Mouse (Mus musculus) limb, embryonic 14.5 days (tissue): ENCODE data around the gene Capn8. TPM values are rescaled to one million over a fixed set of nuclear protein-coding genes. Genes with fewer than 3 reads are reported as not detected.

ENCODE experiments used
- ATAC-seq: fragments of 200-750 bp; cut with Nextera tagmentation; 2 replicates; pipeline ENCODE4 v1.8.0; 2017; ENCODE audit warnings: low read depth, moderate number of reproducible peaks, moderate TSS enrichment; ENCODE audit not compliant: low FRiP score
- DNase-seq: peaks from one replicate; pipeline ENCODE4 v3.0.0-alpha.2; 2015; ENCODE audit warnings: low spot score
- H3K27ac ChIP-seq: fragments of 300-500 bp; sonication (generic); replicated peaks from 2 replicates; pipeline ENCODE4 v1.5.1; 2014; ENCODE audit warnings: low read depth, mild to moderate bottlenecking, low read length, moderate library complexity, mixed read lengths
- H3K27me3 ChIP-seq: fragments of 300-500 bp; sonication (generic); 2 replicates; pipeline ENCODE4 v1.6.1; 2014; ENCODE audit warnings: low read length, mixed read lengths; ENCODE audit not compliant: control insufficient read depth, insufficient read depth
- H3K36me3 ChIP-seq: fragments of 300-500 bp; sonication (generic); 2 replicates; pipeline ENCODE4 v1.6.1; 2014; ENCODE audit warnings: mild to moderate bottlenecking, low read length, moderate library complexity, mixed read lengths; ENCODE audit not compliant: control insufficient read depth, insufficient read depth
- H3K4me1 ChIP-seq: fragments of 300-500 bp; sonication (generic); 2 replicates; pipeline ENCODE4 v1.6.1; 2014; ENCODE audit warnings: antibody characterized with exemption, low read length, mixed read lengths; ENCODE audit not compliant: control insufficient read depth, insufficient read depth
- H3K4me2 ChIP-seq: fragments of 300-500 bp; sonication (generic); replicated peaks from 2 replicates; pipeline ENCODE4 v1.6.1; 2014; ENCODE audit warnings: low read depth, mild to moderate bottlenecking, low read length, moderate library complexity; ENCODE audit not compliant: severe bottlenecking
- H3K4me3 ChIP-seq: fragments of 300-500 bp; sonication (generic); replicated peaks from 2 replicates; pipeline ENCODE4 v1.5.1; 2014; ENCODE audit warnings: low read length
- H3K9ac ChIP-seq: fragments of 300-500 bp; sonication (generic); 2 replicates; pipeline ENCODE4 v1.6.1; 2014; ENCODE audit warnings: mild to moderate bottlenecking, low read depth, low read length, moderate library complexity; ENCODE audit not compliant: severe bottlenecking
- H3K9me3 ChIP-seq: fragments of 300-500 bp; sonication (generic); 2 replicates; pipeline ENCODE4 v1.6.1; 2016; ENCODE audit warnings: low read length; ENCODE audit not compliant: control insufficient read depth
- POLR2A ChIP-seq: fragments of 200-500 bp; IDR thresholded peaks from 2 replicates; pipeline ENCODE4 v1.8.0; 2012; ENCODE audit warnings: inconsistent platforms, mild to moderate bottlenecking, moderate library complexity, borderline replicate concordance; ENCODE audit not compliant: insufficient read depth, insufficient read length; ENCODE audit errors: extremely low read depth
- WGBS: fragments of 180-500 bp; shearing (Covaris S2); extraction: QIAGEN DNeasy Blood & Tissue Kit; methylation state at CpG from one replicate; pipeline ENCODE4 v1.1.7; 2014; 5-methylcytosine and 5-hydroxymethylcytosine counted together
- polyA plus RNA-seq, 2 experiments: library from polyadenylated mRNA; depleted of rRNA in 1 of 2; stranded (reverse) in 1 of 2; unstranded in 1 of 2; fragments of >200 nt; fragmentation: Nextera tagmentation in 1 of 2; extraction: Ambion mirVana in 1 of 2; gene quantifications; 2 replicates each; pipeline versions ENCODE4 v1.2.1 to v1.2.3; 2012 to 2014

Gene Capn8
- polyA plus RNA-seq, 2 experiments = 0.08 TPM; not detected in 1

GRCm38 (mm10) chr1:182553649-182554375 is 11.0 kb upstream of the Capn8 start:
- Histone ChIP-seq H3K27me3 (no peaks in the 10 kb centered on the region), H3K4me1 (no peaks in the 10 kb centered on the region), H3K27ac (no peak overlapping the region), H3K9me3 (no peaks in the 10 kb centered on the region), H3K9ac (no peak overlapping the region), H3K4me2 (no peak overlapping the region), H3K4me3 (no peak overlapping the region), H3K36me3 (no peaks in the 10 kb centered on the region)
- 64% methylated on average over 12 of the region's 12 CpGs for WGBS
- no peak for TF ChIP-seq POLR2A
- DNase-seq = peak; percentile 45
- ATAC-seq = no peak; the same call in 1 of the 2 replicates

DNA sequence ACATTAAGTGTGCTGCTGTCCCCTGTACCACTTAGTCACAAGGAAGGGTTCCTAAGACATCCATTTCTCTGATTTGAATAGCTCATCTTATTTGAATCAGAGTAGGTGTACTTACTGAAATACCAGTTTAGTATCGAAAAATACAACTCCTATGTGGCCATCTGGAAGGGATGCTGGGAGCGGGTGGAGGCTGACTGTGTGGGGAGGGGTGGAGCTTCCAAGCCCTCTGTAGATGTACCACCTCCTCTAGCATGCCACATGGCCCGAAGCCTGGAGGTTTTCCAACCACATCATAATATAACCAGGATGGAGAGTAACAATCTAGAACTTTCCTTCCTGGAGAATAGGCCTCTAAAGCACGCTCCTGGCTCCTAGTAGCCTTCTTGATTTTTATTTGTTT is 6.5 kb upstream of the Capn8 start:
- H3K27me3 ChIP-seq = no peaks in the 10 kb centered on the region
- H3K36me3 ChIP-seq = no peaks in the 10 kb centered on the region
- H3K9me3 ChIP-seq = no peaks in the 10 kb centered on the region
- no peak for TF ChIP-seq POLR2A
- H3K9ac ChIP-seq = no peak overlapping the region
- no peak overlapping the region for H3K4me2 ChIP-seq
- DNase-seq (peak; percentile 33), ATAC-seq (no peak)
- WGBS = 59% methylated on average over 4 of the region's 4 CpGs
- no peak overlapping the region for H3K27ac ChIP-seq
- H3K4me1 ChIP-seq = 0 out of 2 replicates have a peak, but pooled peaks cover 3% of the 10 kb centered on the region
- H3K4me3 ChIP-seq = no peak overlapping the region

GRCm38 (mm10) chr1:182559530-182559929 is 5.3 kb upstream of the Capn8 start:
- Histone ChIP-seq H3K4me1 (0 out of 2 replicates have a peak, but pooled peaks cover 3% of the 10 kb centered on the region), H3K4me2 (no peak overlapping the region), H3K9me3 (no peaks in the 10 kb centered on the region), H3K4me3 (no peak overlapping the region), H3K9ac (no peak overlapping the region), H3K27me3 (no peaks in the 10 kb centered on the region), H3K27ac (no peak overlapping the region), H3K36me3 (no peaks in the 10 kb centered on the region)
- DNase-seq (no peak), ATAC-seq (no peak)
- 81% methylated on average over 10 of the region's 11 CpGs for WGBS
- no peak for TF ChIP-seq POLR2A

- Histone ChIP-seq H3K36me3 (no peaks in the 10 kb centered on the region), H3K9ac (no peak overlapping the region), H3K9me3 (no peaks in the 10 kb centered on the region), H3K27ac (no peak overlapping the region), H3K27me3 (no peaks in the 10 kb centered on the region), H3K4me2 (no peak overlapping the region), H3K4me3 (no peak overlapping the region), H3K4me1 (0 out of 2 replicates have a peak, but pooled peaks cover 3% of the 10 kb centered on the region)
- DNase-seq = peak; percentile 68
- TF ChIP-seq POLR2A = no peak
- ATAC-seq = 0 out of 2 replicates have a peak, but pooled peaks have one; percentile 30
- WGBS = 30% methylated on average over 3 of the region's 3 CpGs
Observed at GRCm38 (mm10) chr1:182560390-182561098, 4.3 kb upstream of the Capn8 start.

GRCm38 (mm10) chr1:182561945-182562514 is 2.8 kb upstream of the Capn8 start:
- Histone ChIP-seq H3K9me3 (no peaks in the 10 kb centered on the region), H3K4me3 (no peak overlapping the region), H3K4me1 (0 out of 2 replicates have a peak, but pooled peaks cover 3% of the 10 kb centered on the region), H3K4me2 (peak overlapping the region; percentile 7; the same call in 1 of the 2 replicates), H3K36me3 (no peaks in the 10 kb centered on the region), H3K27me3 (no peaks in the 10 kb centered on the region), H3K27ac (no peak overlapping the region), H3K9ac (no peak overlapping the region)
- ATAC-seq (no peak), DNase-seq (no peak)
- no peak for TF ChIP-seq POLR2A
- 65% methylated on average over 11 of the region's 11 CpGs for WGBS
